Mouse (Mus musculus) left cerebral cortex, adult 9 months (tissue): ENCODE results near the gene Cmtm2a.
"Not testable (repeated sequence)": the region's sequence is repeated elsewhere in the genome, so short reads cannot be mapped to it uniquely, and the experiment has no call there.

Experiments used
- DNase-seq, 2 experiments: peaks; one replicate each; pipeline ENCODE4 v3.0.0; 2022; ENCODE audit warnings: low spot score in 2 of 2

Cmtm2a gene

GRCm38 (mm10) chr8:104294396-104294795 lies 1.4 kb upstream of the Cmtm2a start:
- no peak for DNase-seq

- no peak for DNase-seq
These were observed 24.0 kb downstream of the Cmtm2a start for GRCm38 (mm10) chr8:104268937-104269440.

- no peak for DNase-seq
These were observed 24.6 kb downstream of the Cmtm2a start for GRCm38 (mm10) chr8:104268368-104268767.

GRCm38 (mm10) chr8:104264271-104264935 lies 28.6 kb downstream of the Cmtm2a start:
- not testable (repeated sequence) for DNase-seq

- DNase-seq: not testable (repeated sequence)
These were observed 31.2 kb downstream of the Cmtm2a start for GRCm38 (mm10) chr8:104261802-104262201.

- peak in 1 of 2 experiments; percentile 3 for DNase-seq
These were observed 40.0 kb downstream of the Cmtm2a start for GRCm38 (mm10) chr8:104253016-104253415.

GRCm38 (mm10) chr8:104251461-104251860 lies 41.5 kb downstream of the Cmtm2a start:
- no peak for DNase-seq

GRCm38 (mm10) chr8:104250439-104251367 lies 42.3 kb downstream of the Cmtm2a start, which contains the start of gene Cklf:
Cklf (plus strand) TSS chr8:104250861.
- DNase-seq: peak; percentile 43 to 74

GRCm38 (mm10) chr8:104249442-104249996 lies 43.5 kb downstream of the Cmtm2a start:
- DNase-seq: no peak

GRCm38 (mm10) chr8:104248276-104248675 lies 44.7 kb downstream of the Cmtm2a start, which contains the start of gene Tk2:
Tk2 (minus strand) TSS chr8:104248558.
- DNase-seq: peak; percentile 32 to 70

- DNase-seq: no peak
These were observed 45.1 kb downstream of the Cmtm2a start for GRCm38 (mm10) chr8:104247908-104248275.

- no peak for DNase-seq
These were observed 45.7 kb downstream of the Cmtm2a start for GRCm38 (mm10) chr8:104247054-104247907.

GRCm38 (mm10) chr8:104246621-104247020 lies 46.4 kb downstream of the Cmtm2a start:
- no peak for DNase-seq

GRCm38 (mm10) chr8:104242038-104242644 lies 50.8 kb downstream of the Cmtm2a start:
- no peak for DNase-seq

- no peak for DNase-seq
These were observed 53.5 kb downstream of the Cmtm2a start for GRCm38 (mm10) chr8:104239418-104239861.

GRCm38 (mm10) chr8:104234573-104234972 lies 58.4 kb downstream of the Cmtm2a start:
- DNase-seq: no peak

GRCm38 (mm10) chr8:104232919-104233318 lies 60.1 kb downstream of the Cmtm2a start:
- no peak for DNase-seq

- no peak for DNase-seq
These were observed 60.9 kb downstream of the Cmtm2a start for GRCm38 (mm10) chr8:104232039-104232438.
